Mouse (Mus musculus) testis, adult 2 months (tissue): ENCODE measurements at regions not wholly inside any gene's neighbourhood (a gene's known extent, or its start where the extent isn't known, plus 50 kb on each side); places are given as distances from the start of the nearest gene placed in this dataset.

ENCODE experiments used
- H3K27ac ChIP-seq: fragments of 200-500 bp; 2 replicates; pipeline ENCODE4 v1.5.1; 2012; ENCODE audit warnings: low read depth, low read length; ENCODE audit not compliant: control insufficient read depth, insufficient read depth
- H3K27me3 ChIP-seq: fragments of 200-500 bp; 2 replicates; pipeline ENCODE4 v1.6.1; 2012; ENCODE audit warnings: mild to moderate bottlenecking, low read length, moderate library complexity; ENCODE audit not compliant: control insufficient read depth, insufficient read depth
- H3K36me3 ChIP-seq: fragments of 200-500 bp; 2 replicates; pipeline ENCODE4 v1.6.1; 2012; ENCODE audit warnings: mild to moderate bottlenecking, low read length; ENCODE audit not compliant: control insufficient read depth, insufficient read depth
- H3K4me1 ChIP-seq: fragments of 200-500 bp; 2 replicates; pipeline ENCODE4 v1.6.1; 2012; ENCODE audit warnings: low read length; ENCODE audit not compliant: control insufficient read depth, insufficient read depth
- H3K4me3 ChIP-seq: fragments of 200-500 bp; 2 replicates; pipeline ENCODE4 v1.5.1; 2012; ENCODE audit warnings: low read depth, mild to moderate bottlenecking, low read length, moderate library complexity, mixed read lengths; ENCODE audit not compliant: control insufficient read depth
- CTCF ChIP-seq: fragments of 200-500 bp; IDR thresholded peaks from 2 replicates; pipeline ENCODE4 v1.5.1; 2012; ENCODE audit warnings: low read depth, mild to moderate bottlenecking, inconsistent platforms, low read length, moderate library complexity; ENCODE audit not compliant: control insufficient read depth, insufficient read depth, insufficient replicate concordance
- POLR2A ChIP-seq: fragments of 200-500 bp; IDR thresholded peaks from 2 replicates; pipeline ENCODE4 v1.6.1; 2012; ENCODE audit warnings: low read depth, mild to moderate bottlenecking, inconsistent platforms, low read length, moderate library complexity; ENCODE audit not compliant: control insufficient read depth

GRCm38 (mm10) chr11:22629581-22629980 lies 117.7 kb downstream of the Tmem17 start:
- H3K4me1 ChIP-seq = peaks cover 8% of the 10 kb centered on the region
- H3K4me3 ChIP-seq = peak overlapping the region; percentile 71
- H3K27ac ChIP-seq = peak overlapping the region; percentile 81
- TF ChIP-seq POLR2A = no peak
- TF ChIP-seq CTCF = no peak
- H3K36me3 ChIP-seq = no peaks in the 10 kb centered on the region
- H3K27me3 ChIP-seq = no peaks in the 10 kb centered on the region

- H3K36me3 ChIP-seq = no peaks in the 10 kb centered on the region
- peaks cover 8% of the 10 kb centered on the region for H3K4me1 ChIP-seq
- TF ChIP-seq CTCF (no peak), POLR2A (no peak)
- H3K27ac ChIP-seq = peak overlapping the region; percentile 81
- H3K27me3 ChIP-seq = no peaks in the 10 kb centered on the region
- peak overlapping the region; percentile 71 for H3K4me3 ChIP-seq
These were observed 118.1 kb downstream of the Tmem17 start for GRCm38 (mm10) chr11:22629991-22630390.

- peaks cover 8% of the 10 kb centered on the region for H3K4me1 ChIP-seq
- TF ChIP-seq POLR2A (no peak), CTCF (no peak)
- no peaks in the 10 kb centered on the region for H3K36me3 ChIP-seq
- H3K4me3 ChIP-seq = no peak overlapping the region
- H3K27me3 ChIP-seq = no peaks in the 10 kb centered on the region
- H3K27ac ChIP-seq = no peak overlapping the region; the same call in 1 of the 2 replicates
These were observed 119.1 kb downstream of the Tmem17 start for GRCm38 (mm10) chr11:22630982-22631381.

- Histone ChIP-seq H3K4me1 (peaks cover 8% of the 10 kb centered on the region), H3K27me3 (no peaks in the 10 kb centered on the region), H3K27ac (no peak overlapping the region; the same call in 1 of the 2 replicates), H3K36me3 (no peaks in the 10 kb centered on the region), H3K4me3 (no peak overlapping the region)
- TF ChIP-seq POLR2A (no peak), CTCF (no peak)
These were observed 119.9 kb downstream of the Tmem17 start for GRCm38 (mm10) chr11:22631606-22632313.

GRCm38 (mm10) chr11:22632314-22632700 lies 120.4 kb downstream of the Tmem17 start:
- H3K4me3 ChIP-seq = no peak overlapping the region
- H3K27ac ChIP-seq = peak overlapping the region; percentile 50

GRCm38 (mm10) chr11:22632988-22633387 lies 121.1 kb downstream of the Tmem17 start:
- Histone ChIP-seq H3K27ac (0 out of 2 replicates have a peak overlapping the region, but pooled peaks have one; percentile 23), H3K4me1 (peaks cover 8% of the 10 kb centered on the region), H3K27me3 (no peaks in the 10 kb centered on the region), H3K4me3 (no peak overlapping the region), H3K36me3 (no peaks in the 10 kb centered on the region)
- TF ChIP-seq CTCF = no peak
- no peak for TF ChIP-seq POLR2A

More at GRCm38 (mm10) chr11:22632314-22632700, 120.4 kb downstream of the Tmem17 start:
- no peaks in the 10 kb centered on the region for H3K27me3 ChIP-seq
- TF ChIP-seq POLR2A (no peak), CTCF (no peak)
- H3K36me3 ChIP-seq = no peaks in the 10 kb centered on the region
- peaks cover 8% of the 10 kb centered on the region for H3K4me1 ChIP-seq

GRCm38 (mm10) chr11:22633961-22634360 lies 122.1 kb downstream of the Tmem17 start:
- peaks cover 8% of the 10 kb centered on the region for H3K4me1 ChIP-seq
- no peak overlapping the region; the same call in 1 of the 2 replicates for H3K27ac ChIP-seq
- no peaks in the 10 kb centered on the region for H3K36me3 ChIP-seq
- H3K4me3 ChIP-seq = no peak overlapping the region
- no peaks in the 10 kb centered on the region for H3K27me3 ChIP-seq
- TF ChIP-seq POLR2A (no peak), CTCF (no peak)

GRCm38 (mm10) chr11:22635021-22635420 lies 123.1 kb downstream of the Tmem17 start:
- no peaks in the 10 kb centered on the region for H3K27me3 ChIP-seq
- H3K27ac ChIP-seq = no peak overlapping the region
- no peak overlapping the region for H3K4me3 ChIP-seq
- no peaks in the 10 kb centered on the region for H3K36me3 ChIP-seq
- peaks cover 3% of the 10 kb centered on the region for H3K4me1 ChIP-seq
- TF ChIP-seq POLR2A (no peak), CTCF (no peak)
